Mouse (Mus musculus): ENCODE results near the gene Nme3. TPM values are rescaled to one million over a fixed set of nuclear protein-coding genes. Genes with fewer than 3 reads are reported as not detected.
A peak's percentile ranks its signal among the peaks of the same experiment; 100 is the strongest.

Nme3 gene
- polyA plus RNA-seq (2015; fragmentation: Nextera tagmentation; extraction: Ambion mirVana), result 78.1 and 86.1 TPM in 2 replicates

GRCm38 (mm10) chr17:24896241-24896992 is at the start of gene Nme3:
Gene Nme3, plus strand, starts transcription at chr17:24896500.
- Histone ChIP-seq H3K4me1 (ENCODE audit: insufficient read depth, low read length) (peaks cover 30% of the 10 kb centered on the region), H3K9me3 (ENCODE audit: low read length) (no peaks in the 10 kb centered on the region), H3K4me3 (ENCODE audit: low read length) (peak within 1 kb of the TSS; percentile 80), H3K4me2 (replicated peaks; ENCODE audit: low read depth, low read length) (peak within 1 kb of the TSS; percentile 99), H3K36me3 (ENCODE audit: insufficient read depth, low read length) (peaks cover 61% of the 10 kb centered on the region), H3K27ac (ENCODE audit: low read length) (peak within 1 kb of the TSS; percentile 78), H3K27me3 (ENCODE audit: insufficient read depth, low read length) (no peaks in the 10 kb centered on the region), H3K9ac (replicated peaks; ENCODE audit: low read length) (peak within 1 kb of the TSS; percentile 91)
- under 1% methylated on average over 50 of the region's 50 CpGs for WGBS
- ATAC-seq (ENCODE audit: low FRiP score, low TSS enrichment), result peak; percentile 80

GRCm38 (mm10) chr17:24847386-24847785 is 48.9 kb upstream of the Nme3 start:
- Histone ChIP-seq H3K27ac (ENCODE audit: low read length) (no peak overlapping the region), H3K4me3 (ENCODE audit: low read length) (no peak overlapping the region), H3K4me1 (ENCODE audit: insufficient read depth, low read length) (peaks cover 9% of the 10 kb centered on the region), H3K9ac (replicated peaks; ENCODE audit: low read length) (no peak overlapping the region), H3K9me3 (ENCODE audit: low read length) (no peaks in the 10 kb centered on the region), H3K27me3 (ENCODE audit: insufficient read depth, low read length) (no peaks in the 10 kb centered on the region), H3K36me3 (ENCODE audit: insufficient read depth, low read length) (no peaks in the 10 kb centered on the region), H3K4me2 (replicated peaks; ENCODE audit: low read depth, low read length) (no peak overlapping the region)
- 98% methylated on average over 1 of the region's 1 CpGs for WGBS
- no peak for ATAC-seq (ENCODE audit: low FRiP score, low TSS enrichment)

DNA sequence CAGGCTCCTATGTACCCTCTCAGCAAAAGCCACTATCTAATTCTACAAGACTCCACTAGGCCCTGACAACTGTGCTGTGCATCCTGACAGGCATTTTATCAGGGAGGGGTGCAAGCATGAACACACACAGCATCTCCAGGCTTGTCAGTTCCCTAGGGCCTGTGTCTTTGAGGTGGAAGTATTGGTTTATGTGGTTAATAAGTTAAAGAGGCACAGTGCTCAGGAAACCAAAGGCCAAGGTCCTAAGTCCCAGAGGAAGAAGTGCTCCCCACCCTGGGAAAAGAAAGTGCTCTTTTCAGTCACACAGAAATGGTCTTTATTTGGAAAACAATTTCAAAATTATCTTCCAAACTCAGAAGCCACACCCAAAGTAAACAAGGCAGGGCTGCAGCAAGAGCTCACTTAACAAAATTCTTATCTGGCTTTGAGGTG is 47.7 kb upstream of the Nme3 start:
- 0 out of 2 replicates have a peak overlapping the region, but pooled peaks have one; percentile 41 for H3K9ac ChIP-seq (replicated peaks; ENCODE audit: low read length)

DNA sequence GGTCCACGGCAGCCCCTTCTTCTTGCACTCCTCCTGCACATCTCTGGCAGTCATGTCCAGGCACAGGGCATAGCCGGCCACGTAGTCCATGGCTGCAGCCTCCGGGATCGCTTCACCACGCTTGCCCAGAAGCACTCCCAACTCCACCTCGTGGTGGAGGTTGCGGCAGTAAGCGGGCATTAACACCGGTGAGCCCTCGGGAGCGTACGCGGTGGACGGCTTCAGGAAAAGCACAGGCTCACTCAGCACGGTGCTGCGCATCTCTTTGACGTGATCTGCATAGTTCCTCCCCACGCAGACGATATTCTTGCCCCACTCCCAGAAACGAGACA is 46.6 kb upstream of the Nme3 start:
- peak overlapping the region; percentile 83 for H3K9ac ChIP-seq (replicated peaks; ENCODE audit: low read length)
- H3K9me3 ChIP-seq (ENCODE audit: low read length), result no peaks in the 10 kb centered on the region
- under 1% methylated on average over 21 of the region's 21 CpGs for WGBS
- peak overlapping the region; percentile 75 for H3K4me3 ChIP-seq (ENCODE audit: low read length)
- H3K4me2 ChIP-seq (replicated peaks; ENCODE audit: low read depth, low read length), result peak overlapping the region; percentile 78
- H3K4me1 ChIP-seq (ENCODE audit: insufficient read depth, low read length), result peaks cover 9% of the 10 kb centered on the region
- H3K27ac ChIP-seq (ENCODE audit: low read length), result peak overlapping the region; percentile 96
- H3K36me3 ChIP-seq (ENCODE audit: insufficient read depth, low read length), result 0 out of 2 replicates have a peak, but pooled peaks cover 4% of the 10 kb centered on the region
- H3K27me3 ChIP-seq (ENCODE audit: insufficient read depth, low read length), result no peaks in the 10 kb centered on the region
- peak; percentile 60; the same call in 1 of the 2 replicates for ATAC-seq (ENCODE audit: low FRiP score, low TSS enrichment)

More for the DNA sequence above, 47.7 kb upstream of the Nme3 start:
- Histone ChIP-seq H3K9me3 (ENCODE audit: low read length) (no peaks in the 10 kb centered on the region), H3K4me2 (replicated peaks; ENCODE audit: low read depth, low read length) (peak overlapping the region; percentile 78), H3K27me3 (ENCODE audit: insufficient read depth, low read length) (no peaks in the 10 kb centered on the region), H3K36me3 (ENCODE audit: insufficient read depth, low read length) (0 out of 2 replicates have a peak, but pooled peaks cover 2% of the 10 kb centered on the region), H3K27ac (ENCODE audit: low read length) (peak overlapping the region; percentile 71; the same call in 1 of the 2 replicates), H3K4me3 (ENCODE audit: low read length) (peak overlapping the region; percentile 75), H3K4me1 (ENCODE audit: insufficient read depth, low read length) (peaks cover 9% of the 10 kb centered on the region)
- ATAC-seq (ENCODE audit: low FRiP score, low TSS enrichment), result no peak

DNA sequence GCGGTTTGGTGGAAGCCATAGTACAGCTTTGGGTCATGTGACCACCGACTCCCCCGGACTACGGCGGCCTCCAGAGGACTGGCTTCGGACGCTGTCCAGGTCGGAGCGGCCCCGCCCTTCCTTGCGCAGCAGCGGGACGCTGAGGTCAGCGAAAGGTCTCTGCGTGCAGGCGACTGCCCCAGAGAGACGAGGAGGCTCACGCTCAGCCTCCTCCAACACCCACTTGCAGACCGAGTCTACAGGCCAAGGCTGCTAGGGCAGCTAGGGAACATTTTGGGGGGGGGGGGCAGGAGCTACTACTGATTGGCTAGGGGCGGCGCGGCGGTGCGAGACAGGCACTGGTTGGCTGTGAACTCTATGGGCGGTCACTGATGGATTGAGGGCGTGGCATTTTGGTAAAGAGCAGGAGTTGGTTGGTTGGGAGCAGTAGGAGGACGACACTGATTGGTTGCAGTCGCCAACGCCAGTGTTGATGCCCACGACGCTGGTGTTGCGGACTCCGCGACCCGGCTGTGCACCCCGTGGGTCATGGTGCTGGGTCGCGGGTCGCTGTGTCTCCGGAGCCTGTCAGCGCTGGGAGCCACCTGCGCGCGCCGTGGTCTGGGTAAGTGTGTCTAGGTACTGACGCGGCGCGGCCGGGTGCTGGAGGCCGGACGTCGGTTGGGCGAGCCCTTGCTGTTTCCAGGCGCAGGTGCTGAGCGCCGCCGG is 46.1 kb upstream of the Nme3 start, which contains the start of gene Fahd1:
Gene Fahd1 (minus strand): TSS at position 300 of the 708 bp plus-strand sequence.
- peak; percentile 99 for ATAC-seq (ENCODE audit: low FRiP score, low TSS enrichment)

GRCm38 (mm10) chr17:24850773-24851127 is 45.5 kb upstream of the Nme3 start:
- H3K36me3 ChIP-seq (ENCODE audit: insufficient read depth, low read length), result 0 out of 2 replicates have a peak, but pooled peaks cover 4% of the 10 kb centered on the region
- no peaks in the 10 kb centered on the region for H3K27me3 ChIP-seq (ENCODE audit: insufficient read depth, low read length)
- H3K27ac ChIP-seq (ENCODE audit: low read length), result peak overlapping the region; percentile 41; the same call in 1 of the 2 replicates
- no peak for ATAC-seq (ENCODE audit: low FRiP score, low TSS enrichment)
- peaks cover 9% of the 10 kb centered on the region for H3K4me1 ChIP-seq (ENCODE audit: insufficient read depth, low read length)
- under 1% methylated on average over 20 of the region's 20 CpGs for WGBS
- no peaks in the 10 kb centered on the region for H3K9me3 ChIP-seq (ENCODE audit: low read length)
- peak overlapping the region; percentile 74 for H3K9ac ChIP-seq (replicated peaks; ENCODE audit: low read length)
- H3K4me3 ChIP-seq (ENCODE audit: low read length), result peak overlapping the region; percentile 75
- H3K4me2 ChIP-seq (replicated peaks; ENCODE audit: low read depth, low read length), result peak overlapping the region; percentile 78

More for the DNA sequence above, 46.1 kb upstream of the Nme3 start, which contains the start of gene Fahd1:
- Histone ChIP-seq H3K27ac (ENCODE audit: low read length) (peak within 1 kb of the TSS; percentile 96), H3K27me3 (ENCODE audit: insufficient read depth, low read length) (no peaks in the 10 kb centered on the region), H3K36me3 (ENCODE audit: insufficient read depth, low read length) (0 out of 2 replicates have a peak, but pooled peaks cover 4% of the 10 kb centered on the region), H3K4me2 (replicated peaks; ENCODE audit: low read depth, low read length) (peak within 1 kb of the TSS; percentile 78), H3K9me3 (ENCODE audit: low read length) (no peaks in the 10 kb centered on the region), H3K9ac (replicated peaks; ENCODE audit: low read length) (peak within 1 kb of the TSS; percentile 83), H3K4me3 (ENCODE audit: low read length) (peak within 1 kb of the TSS; percentile 75), H3K4me1 (ENCODE audit: insufficient read depth, low read length) (peaks cover 9% of the 10 kb centered on the region)
- under 1% methylated on average over 58 of the region's 58 CpGs for WGBS

DNA sequence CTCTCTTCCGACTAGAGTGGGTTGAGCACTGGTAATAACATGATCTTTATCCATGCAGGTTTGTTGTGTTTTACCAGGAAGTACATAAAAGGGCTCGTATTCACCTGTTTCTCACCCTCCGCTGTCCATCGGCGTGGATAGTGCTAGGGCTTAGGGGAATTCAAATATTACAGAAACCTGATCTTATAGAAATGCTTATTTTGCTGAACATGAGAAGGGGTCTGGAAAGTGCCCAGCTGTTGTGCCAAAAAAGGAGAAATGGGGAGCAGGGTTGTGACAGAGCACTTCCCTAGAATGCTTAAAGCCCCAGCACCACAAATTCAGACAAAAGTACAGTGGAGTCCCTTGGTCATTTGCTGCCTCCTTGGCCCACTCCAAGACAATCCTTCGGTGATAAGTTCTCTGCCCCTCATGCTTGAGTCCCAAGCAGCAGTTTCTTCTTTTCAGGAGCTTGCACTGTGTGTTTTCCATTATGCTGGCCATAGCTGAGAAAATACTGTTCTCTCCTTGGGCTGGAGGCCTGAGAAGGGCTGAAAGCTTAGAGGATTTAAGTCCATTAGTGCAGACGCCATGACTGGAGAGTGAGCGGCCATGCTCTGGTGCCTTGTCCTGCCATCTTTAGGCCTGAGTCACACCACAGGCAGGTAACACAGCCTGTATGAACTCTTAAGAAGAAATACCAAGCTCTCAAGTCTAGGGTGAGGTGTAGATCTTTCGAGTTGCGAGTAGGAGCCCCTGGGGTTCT is 44.7 kb upstream of the Nme3 start:
- no peak overlapping the region for H3K27ac ChIP-seq (ENCODE audit: low read length)
- no peak for ATAC-seq (ENCODE audit: low FRiP score, low TSS enrichment)
- H3K4me3 ChIP-seq (ENCODE audit: low read length), result peak overlapping the region; percentile 75
- H3K36me3 ChIP-seq (ENCODE audit: insufficient read depth, low read length), result 0 out of 2 replicates have a peak, but pooled peaks cover 11% of the 10 kb centered on the region
- H3K4me1 ChIP-seq (ENCODE audit: insufficient read depth, low read length), result peaks cover 9% of the 10 kb centered on the region
- WGBS, result 61% methylated on average over 10 of the region's 10 CpGs
- H3K27me3 ChIP-seq (ENCODE audit: insufficient read depth, low read length), result no peaks in the 10 kb centered on the region
- H3K9me3 ChIP-seq (ENCODE audit: low read length), result no peaks in the 10 kb centered on the region
- H3K4me2 ChIP-seq (replicated peaks; ENCODE audit: low read depth, low read length), result peak overlapping the region; percentile 78
- peak overlapping the region; percentile 74; the same call in 1 of the 2 replicates for H3K9ac ChIP-seq (replicated peaks; ENCODE audit: low read length)

GRCm38 (mm10) chr17:24855838-24856464 is 40.3 kb upstream of the Nme3 start:
- H3K9me3 ChIP-seq (ENCODE audit: low read length), result no peaks in the 10 kb centered on the region

GRCm38 (mm10) chr17:24856589-24856988 is 39.7 kb upstream of the Nme3 start:
- no peak overlapping the region for H3K4me3 ChIP-seq (ENCODE audit: low read length)
- H3K4me1 ChIP-seq (ENCODE audit: insufficient read depth, low read length), result no peaks in the 10 kb centered on the region
- no peaks in the 10 kb centered on the region for H3K9me3 ChIP-seq (ENCODE audit: low read length)
- whole genome bisulfite sequencing, result 91% methylated on average over 13 of the region's 13 CpGs
- no peak overlapping the region for H3K9ac ChIP-seq (replicated peaks; ENCODE audit: low read length)
- H3K4me2 ChIP-seq (replicated peaks; ENCODE audit: low read depth, low read length), result no peak overlapping the region
- H3K27ac ChIP-seq (ENCODE audit: low read length), result no peak overlapping the region
- H3K27me3 ChIP-seq (ENCODE audit: insufficient read depth, low read length), result no peaks in the 10 kb centered on the region
- no peak for ATAC-seq (ENCODE audit: low FRiP score, low TSS enrichment)
- H3K36me3 ChIP-seq (ENCODE audit: insufficient read depth, low read length), result peaks cover 24% of the 10 kb centered on the region; the same call in 1 of the 2 replicates

More at GRCm38 (mm10) chr17:24855838-24856464, 40.3 kb upstream of the Nme3 start:
- WGBS, result 77% methylated on average over 3 of the region's 3 CpGs
- Histone ChIP-seq H3K27me3 (ENCODE audit: insufficient read depth, low read length) (no peaks in the 10 kb centered on the region), H3K9ac (replicated peaks; ENCODE audit: low read length) (no peak overlapping the region), H3K36me3 (ENCODE audit: insufficient read depth, low read length) (peaks cover 18% of the 10 kb centered on the region; the same call in 1 of the 2 replicates), H3K27ac (ENCODE audit: low read length) (no peak overlapping the region), H3K4me3 (ENCODE audit: low read length) (no peak overlapping the region), H3K4me1 (ENCODE audit: insufficient read depth, low read length) (0 out of 2 replicates have a peak, but pooled peaks cover 2% of the 10 kb centered on the region), H3K4me2 (replicated peaks; ENCODE audit: low read depth, low read length) (no peak overlapping the region)
- ATAC-seq (ENCODE audit: low FRiP score, low TSS enrichment), result no peak

Data from kidney, embryonic 16.5 days (tissue).